Comparison of ENCODE assay signal across 14 mouse cellular contexts in genomic region chrX:106085132-106085531, GRCm38 (mm10). TPM values are rescaled to one million over a fixed set of nuclear protein-coding genes. Genes with fewer than 3 reads are reported as not detected.
DNase-seq lines count a peak whose midpoint lies in the region; ATAC-seq and TF ChIP-seq lines count a peak whose summit lies in the region.
"Had no signal": no experiment of that assay in that cellular context is flagged by ENCODE, and none has a peak within 500 bp of the region (broad histone marks: within the 10 kb centered on the region; RNA-seq: fewer than 3 reads in every experiment).

No protein-coding gene starts in this region.

- 78% methylated on average over 3 of the region's 3 CpGs for WGBS in heart, embryonic 12.5 days
- WGBS in intestine, postnatal 0 days = 63% methylated on average over 3 of the region's 3 CpGs

- no peak for ATAC-seq in heart, embryonic 12.5 days (ENCODE audit: insufficient number of reproducible peaks, low FRiP score)
- peak; percentile 31; the same call in 1 of the 2 replicates for ATAC-seq in intestine, postnatal 0 days
- ATAC-seq: forebrain, embryonic 13.5 days; Patski had no signal

- no peaks in the 10 kb centered on the region for H3K4me1 ChIP-seq in heart, embryonic 12.5 days (replicated peaks)
- H3K4me1 ChIP-seq in intestine, postnatal 0 days (replicated peaks; ENCODE audit: control insufficient read depth, insufficient read depth, low read length) = no peaks in the 10 kb centered on the region
- H3K4me1 ChIP-seq: embryonic facial prominence, embryonic 15.5 days; liver, embryonic 15.5 days had no signal

- peaks cover 5% of the 10 kb centered on the region for H3K36me3 ChIP-seq in heart, embryonic 12.5 days
- H3K36me3 ChIP-seq in intestine, postnatal 0 days (ENCODE audit: control insufficient read depth, insufficient read depth) = no peaks in the 10 kb centered on the region
- H3K36me3 ChIP-seq: liver, embryonic 15.5 days had no signal

- H3K9ac ChIP-seq in heart, embryonic 12.5 days = no peak overlapping the region
- no peak overlapping the region for H3K9ac ChIP-seq in intestine, postnatal 0 days (ENCODE audit: low read depth, low read length)
- H3K9ac ChIP-seq: embryonic facial prominence, embryonic 15.5 days; forebrain, embryonic 13.5 days; liver, embryonic 15.5 days had no signal

- DNase-seq in heart, adult 9 months (ENCODE audit: low spot score in 2 of 2) = peak; percentile 9 to 27
- DNase-seq in adipocyte (ENCODE audit: low spot score) = peak; percentile 53
- DNase-seq in lung, postnatal 14 days = peak; percentile 10
- DNase-seq in MN1 (ENCODE audit: low spot score) = no peak
- DNase-seq in spleen, postnatal 10 days (ENCODE audit: low spot score in 2 of 2) = no peak
- DNase-seq: cerebellum, adult 2 months; thymus, adult 18-20 months had no signal

- TF ChIP-seq CTCF in intestine, postnatal 0 days (IDR thresholded peaks at IDR 0.05; ENCODE audit: low read depth) = no peak

- no peaks in the 10 kb centered on the region for H3K9me3 ChIP-seq in heart, embryonic 12.5 days (replicated peaks)
- H3K9me3 ChIP-seq in intestine, postnatal 0 days (ENCODE audit: control insufficient read depth) = no peaks in the 10 kb centered on the region
- H3K9me3 ChIP-seq: embryonic facial prominence, embryonic 15.5 days; forebrain, embryonic 13.5 days; liver, embryonic 15.5 days; megakaryocyte, embryonic 14.5 days had no signal

- H3K27me3 ChIP-seq in heart, embryonic 12.5 days (replicated peaks) = no peaks in the 10 kb centered on the region
- no peaks in the 10 kb centered on the region for H3K27me3 ChIP-seq in intestine, postnatal 0 days (replicated peaks; ENCODE audit: control insufficient read depth, insufficient read depth, low read length)
- H3K27me3 ChIP-seq: embryonic facial prominence, embryonic 15.5 days; forebrain, embryonic 13.5 days; liver, embryonic 15.5 days had no signal

- no peak overlapping the region for H3K27ac ChIP-seq in heart, embryonic 12.5 days (ENCODE audit: poor library complexity, severe bottlenecking)
- H3K27ac ChIP-seq in intestine, postnatal 0 days (ENCODE audit: low read depth, low read length) = no peak overlapping the region; the same call in 1 of the 2 replicates
- H3K27ac ChIP-seq: embryonic facial prominence, embryonic 15.5 days; forebrain, embryonic 13.5 days; liver, embryonic 15.5 days had no signal

- H3K4me3 ChIP-seq in heart, embryonic 12.5 days = no peak overlapping the region
- no peak overlapping the region for H3K4me3 ChIP-seq in intestine, postnatal 0 days (ENCODE audit: low read depth, low read length)
- H3K4me3 ChIP-seq: embryonic facial prominence, embryonic 15.5 days; forebrain, embryonic 13.5 days; liver, embryonic 15.5 days; megakaryocyte, embryonic 14.5 days had no signal

- no peak overlapping the region for H3K4me2 ChIP-seq in heart, embryonic 12.5 days
- no peak overlapping the region for H3K4me2 ChIP-seq in intestine, postnatal 0 days (replicated peaks; ENCODE audit: low read depth)
- H3K4me2 ChIP-seq: embryonic facial prominence, embryonic 15.5 days; forebrain, embryonic 13.5 days; liver, embryonic 15.5 days had no signal

RNA-seq across cellular contexts. Expression of gene Tlr13, which starts 57.9 kb away (rescaled TPM):
- 0.33 and 0.49 TPM in 2 replicates for polyA plus RNA-seq in heart, embryonic 12.5 days (2016; fragmentation: Nextera tagmentation; extraction: Ambion mirVana)
- polyA plus RNA-seq in intestine, postnatal 0 days (2015; fragmentation: Nextera tagmentation; extraction: Ambion mirVana) = 0.82 and 0.94 TPM in 2 replicates
- polyA plus RNA-seq: Patski had no signal

RNA-seq across cellular contexts. Expression of gene Atp7a, which starts 58.1 kb away (rescaled TPM):
- 20.0 and 20.3 TPM in 2 replicates for polyA plus RNA-seq in heart, embryonic 12.5 days (2016; fragmentation: Nextera tagmentation; extraction: Ambion mirVana)
- polyA plus RNA-seq in intestine, postnatal 0 days (2015; fragmentation: Nextera tagmentation; extraction: Ambion mirVana) = 9.3 and 10.1 TPM in 2 replicates

Comparison
In these comparisons a context has a peak if more than half of its experiments do, and no peak if none do; other contexts are left out.
1. DNase-seq: peak in heart, adult 9 months (2 of 2), adipocyte (single experiment) and lung, postnatal 14 days (single experiment); none in MN1 (single experiment) and spleen, postnatal 10 days (0 of 2).